Mouse (Mus musculus) forebrain, embryonic 16.5 days (tissue): Measurements from ENCODE around the gene Impdh1. TPM values are rescaled to one million over a fixed set of nuclear protein-coding genes. Genes with fewer than 3 reads are reported as not detected.

ENCODE experiments used
- ATAC-seq: fragments of 200-750 bp; cut with Nextera tagmentation; 2 replicates; pipeline ENCODE4 v1.8.0; 2017; ENCODE audit warnings: mild to moderate bottlenecking, moderate library complexity
- H3K27ac ChIP-seq: fragments of 300-500 bp; sonication (generic); 2 replicates; pipeline ENCODE4 v1.5.1; 2014; ENCODE audit warnings: low read length, control low read depth
- H3K27me3 ChIP-seq: fragments of 300-500 bp; sonication (generic); replicated peaks from 2 replicates; pipeline ENCODE4 v1.6.1; 2014; ENCODE audit warnings: low read length; ENCODE audit not compliant: control insufficient read depth, insufficient read depth
- H3K36me3 ChIP-seq: fragments of 300-500 bp; sonication (generic); 2 replicates; pipeline ENCODE4 v1.6.1; 2014; ENCODE audit not compliant: control insufficient read depth, insufficient read depth
- H3K4me1 ChIP-seq: fragments of 300-500 bp; sonication (generic); replicated peaks from 2 replicates; pipeline ENCODE4 v1.6.1; 2014; ENCODE audit warnings: low read length; ENCODE audit not compliant: control insufficient read depth, insufficient read depth
- H3K4me2 ChIP-seq: fragments of 300-500 bp; sonication (generic); 2 replicates; pipeline ENCODE4 v1.6.1; 2014; ENCODE audit warnings: mild to moderate bottlenecking, low read length, control low read depth
- H3K4me3 ChIP-seq: fragments of 300-500 bp; sonication (generic); replicated peaks from 2 replicates; pipeline ENCODE4 v1.5.1; 2014; ENCODE audit warnings: mild to moderate bottlenecking, low read length, control low read depth
- H3K9ac ChIP-seq: fragments of 300-500 bp; sonication (generic); replicated peaks from 2 replicates; pipeline ENCODE4 v1.6.1; 2014; ENCODE audit warnings: low read depth, low read length, control low read depth
- H3K9me3 ChIP-seq: fragments of 300-500 bp; sonication (generic); 2 replicates; pipeline ENCODE4 v1.6.1; 2016; ENCODE audit warnings: low read length; ENCODE audit not compliant: control insufficient read depth
- WGBS: fragments of 180-500 bp; shearing (Covaris S2); extraction: QIAGEN DNeasy Blood & Tissue Kit; methylation state at CpG from one replicate; pipeline ENCODE4 v1.1.7; 2014; 5-methylcytosine and 5-hydroxymethylcytosine counted together
- polyA plus RNA-seq: library from polyadenylated mRNA; unstranded; fragments of >200 nt; fragmentation: Nextera tagmentation; extraction: Ambion mirVana; gene quantifications from 2 replicates; pipeline ENCODE4 v1.2.1, GENCODE M21; 2015

Impdh1 gene
- 63.3 and 74.5 TPM in 2 replicates for polyA plus RNA-seq

- peak within 1 kb of the TSS; percentile 71 for H3K4me3 ChIP-seq
- no peaks in the 10 kb centered on the region for H3K9me3 ChIP-seq
- H3K4me1 ChIP-seq = peaks cover 34% of the 10 kb centered on the region
- peaks cover 10% of the 10 kb centered on the region for H3K27me3 ChIP-seq
- no peaks in the 10 kb centered on the region for H3K36me3 ChIP-seq
- no peak within 1 kb of the TSS for H3K27ac ChIP-seq
- H3K4me2 ChIP-seq = peak within 1 kb of the TSS; percentile 94
- H3K9ac ChIP-seq = peak within 1 kb of the TSS; percentile 72
- peak; percentile 63 for ATAC-seq
- WGBS = under 1% methylated on average over 56 of the region's 56 CpGs
Measured at GRCm38 (mm10) chr6:29215881-29216501, at the start of gene Impdh1. TSS of gene Impdh1 (minus strand) at chr6:29216364.

GRCm38 (mm10) chr6:29264456-29264781 is 48.3 kb upstream of the Impdh1 start:
- no peak overlapping the region for H3K27ac ChIP-seq
- no peak for ATAC-seq
- WGBS = 81% methylated on average over 3 of the region's 3 CpGs

GRCm38 (mm10) chr6:29263650-29264455 is 47.7 kb upstream of the Impdh1 start:
- peak; percentile 77 for ATAC-seq
- H3K4me2 ChIP-seq = no peak overlapping the region
- no peak overlapping the region for H3K9ac ChIP-seq
- H3K4me1 ChIP-seq = 0 out of 2 replicates have a peak, but pooled peaks cover 2% of the 10 kb centered on the region
- no peak overlapping the region for H3K27ac ChIP-seq
- no peaks in the 10 kb centered on the region for H3K36me3 ChIP-seq
- H3K4me3 ChIP-seq = no peak overlapping the region
- WGBS = 37% methylated on average over 6 of the region's 6 CpGs
- H3K27me3 ChIP-seq = no peaks in the 10 kb centered on the region
- no peaks in the 10 kb centered on the region for H3K9me3 ChIP-seq

More at GRCm38 (mm10) chr6:29264456-29264781, 48.3 kb upstream of the Impdh1 start:
- no peak overlapping the region for H3K4me3 ChIP-seq
- no peaks in the 10 kb centered on the region for H3K36me3 ChIP-seq
- H3K4me1 ChIP-seq = 0 out of 2 replicates have a peak, but pooled peaks cover 2% of the 10 kb centered on the region
- no peak overlapping the region for H3K9ac ChIP-seq
- no peak overlapping the region for H3K4me2 ChIP-seq
- no peaks in the 10 kb centered on the region for H3K27me3 ChIP-seq
- no peaks in the 10 kb centered on the region for H3K9me3 ChIP-seq

GRCm38 (mm10) chr6:29261831-29262230 is 45.7 kb upstream of the Impdh1 start:
- Histone ChIP-seq H3K4me1 (0 out of 2 replicates have a peak, but pooled peaks cover 2% of the 10 kb centered on the region), H3K36me3 (no peaks in the 10 kb centered on the region), H3K27ac (no peak overlapping the region), H3K9ac (no peak overlapping the region), H3K4me2 (no peak overlapping the region), H3K27me3 (no peaks in the 10 kb centered on the region), H3K9me3 (no peaks in the 10 kb centered on the region), H3K4me3 (no peak overlapping the region)
- WGBS = 86% methylated on average over 5 of the region's 5 CpGs
- ATAC-seq = no peak

GRCm38 (mm10) chr6:29259418-29259817 is 43.3 kb upstream of the Impdh1 start:
- Histone ChIP-seq H3K9me3 (no peaks in the 10 kb centered on the region), H3K4me2 (no peak overlapping the region), H3K9ac (no peak overlapping the region), H3K4me3 (no peak overlapping the region), H3K27ac (no peak overlapping the region), H3K4me1 (0 out of 2 replicates have a peak, but pooled peaks cover 2% of the 10 kb centered on the region), H3K36me3 (no peaks in the 10 kb centered on the region), H3K27me3 (no peaks in the 10 kb centered on the region)
- ATAC-seq = no peak
- 93% methylated on average over 1 of the region's 1 CpGs for WGBS

- Histone ChIP-seq H3K9ac (no peak overlapping the region), H3K27ac (no peak overlapping the region), H3K4me3 (no peak overlapping the region), H3K36me3 (no peaks in the 10 kb centered on the region), H3K4me2 (no peak overlapping the region), H3K9me3 (no peaks in the 10 kb centered on the region), H3K4me1 (no peaks in the 10 kb centered on the region), H3K27me3 (no peaks in the 10 kb centered on the region)
- ATAC-seq = no peak
- 53% methylated on average over 4 of the region's 4 CpGs for WGBS
Measured at GRCm38 (mm10) chr6:29247072-29247471, 30.9 kb upstream of the Impdh1 start.

- no peaks in the 10 kb centered on the region for H3K36me3 ChIP-seq
- H3K4me1 ChIP-seq = no peaks in the 10 kb centered on the region
- H3K27me3 ChIP-seq = no peaks in the 10 kb centered on the region
- H3K9ac ChIP-seq = no peak overlapping the region
- H3K4me2 ChIP-seq = no peak overlapping the region
- no peak for ATAC-seq
- no peak overlapping the region for H3K27ac ChIP-seq
- 65% methylated on average over 5 of the region's 5 CpGs for WGBS
- no peaks in the 10 kb centered on the region for H3K9me3 ChIP-seq
- H3K4me3 ChIP-seq = no peak overlapping the region
Measured at GRCm38 (mm10) chr6:29246585-29246984, 30.4 kb upstream of the Impdh1 start.

GRCm38 (mm10) chr6:29246183-29246582 is 30.0 kb upstream of the Impdh1 start:
- Histone ChIP-seq H3K4me2 (no peak overlapping the region), H3K27me3 (no peaks in the 10 kb centered on the region), H3K27ac (no peak overlapping the region), H3K36me3 (no peaks in the 10 kb centered on the region), H3K4me1 (no peaks in the 10 kb centered on the region), H3K4me3 (no peak overlapping the region), H3K9me3 (no peaks in the 10 kb centered on the region), H3K9ac (no peak overlapping the region)
- 76% methylated on average over 3 of the region's 3 CpGs for WGBS
- ATAC-seq = no peak

- Histone ChIP-seq H3K27ac (no peak overlapping the region), H3K4me2 (no peak overlapping the region), H3K36me3 (no peaks in the 10 kb centered on the region), H3K9ac (no peak overlapping the region), H3K27me3 (no peaks in the 10 kb centered on the region), H3K4me1 (no peaks in the 10 kb centered on the region), H3K4me3 (no peak overlapping the region), H3K9me3 (no peaks in the 10 kb centered on the region)
- 82% methylated on average over 14 of the region's 14 CpGs for WGBS
- ATAC-seq = no peak
Measured at GRCm38 (mm10) chr6:29245272-29246120, 29.3 kb upstream of the Impdh1 start.
